Mouse (Mus musculus): ENCODE measurements around the gene Vps26a. TPM values are rescaled to one million over a fixed set of nuclear protein-coding genes. Genes with fewer than 3 reads are reported as not detected.

Vps26a gene
- polyA plus RNA-seq, 1 experiment from 2014 or later, result 81.2 TPM

GRCm38 (mm10) chr10:62449364-62450279, 37.0 kb downstream of the Vps26a start, which contains the start of the genes 4930507D05Rik and Supv3l1:
4930507D05Rik (plus strand) TSS chr10:62449489.
Supv3l1 (minus strand) TSS chr10:62449738.
- no peaks in the 10 kb centered on the region for H3K27me3 ChIP-seq (replicated peaks; ENCODE audit: control insufficient read depth, insufficient read depth, low read length)
- peaks cover 10% of the 10 kb centered on the region for H3K4me1 ChIP-seq (replicated peaks; ENCODE audit: control insufficient read depth, insufficient read depth, low read length)
- peak within 1 kb of the TSS; percentile 92 for H3K27ac ChIP-seq (ENCODE audit: low read depth)
- under 1% methylated on average over 73 of the region's 73 CpGs for WGBS
- H3K9me3 ChIP-seq (ENCODE audit: control insufficient read depth, low read length), result no peaks in the 10 kb centered on the region
- ATAC-seq (replicated peaks; ENCODE audit: low FRiP score, low TSS enrichment, low read depth) (peak; percentile 93), DNase-seq (ENCODE audit: low spot score) (peak; percentile 99)
- H3K36me3 ChIP-seq (ENCODE audit: control insufficient read depth, insufficient read depth, low read length), result peaks cover 32% of the 10 kb centered on the region
- H3K4me3 ChIP-seq (ENCODE audit: low read depth, low read length), result peak within 1 kb of the TSS; percentile 94
- H3K4me2 ChIP-seq (ENCODE audit: low read length), result peak within 1 kb of the TSS; percentile 63
- H3K9ac ChIP-seq (ENCODE audit: low read length), result peak within 1 kb of the TSS; percentile 88

DNA sequence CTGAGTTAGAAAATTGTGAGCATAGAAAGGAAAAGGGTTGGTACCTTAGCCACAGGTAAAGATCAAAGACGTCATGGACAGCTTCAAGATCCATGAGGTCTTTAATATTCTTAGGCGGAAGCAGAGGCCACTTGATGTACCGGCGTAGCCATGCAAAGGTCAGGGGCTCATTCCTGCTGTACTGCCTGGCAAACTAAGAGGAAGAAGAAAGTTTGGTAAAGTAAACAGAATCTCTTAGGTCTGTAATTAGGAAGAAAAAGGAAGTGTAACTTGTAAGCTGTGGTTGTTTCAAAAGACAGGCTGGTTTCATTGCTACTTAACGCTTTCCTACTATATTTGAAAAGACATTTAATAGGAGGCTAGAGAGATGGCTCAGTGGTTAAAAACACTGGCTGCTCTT, 56.2 kb downstream of the Vps26a start:
- Histone ChIP-seq H3K4me3 (ENCODE audit: low read depth, low read length) (no peak overlapping the region), H3K9ac (ENCODE audit: low read length) (no peak overlapping the region), H3K36me3 (ENCODE audit: control insufficient read depth, insufficient read depth, low read length) (peaks cover 76% of the 10 kb centered on the region), H3K9me3 (ENCODE audit: control insufficient read depth, low read length) (no peaks in the 10 kb centered on the region), H3K4me1 (replicated peaks; ENCODE audit: control insufficient read depth, insufficient read depth, low read length) (peaks cover 7% of the 10 kb centered on the region), H3K4me2 (ENCODE audit: low read length) (no peak overlapping the region), H3K27me3 (replicated peaks; ENCODE audit: control insufficient read depth, insufficient read depth, low read length) (no peaks in the 10 kb centered on the region), H3K27ac (ENCODE audit: low read depth) (no peak overlapping the region)
- no peak for DNase-seq (ENCODE audit: low spot score)
- no peak for ATAC-seq (replicated peaks; ENCODE audit: low FRiP score, low TSS enrichment, low read depth)
- WGBS, result 91% methylated on average over 5 of the region's 5 CpGs

DNA sequence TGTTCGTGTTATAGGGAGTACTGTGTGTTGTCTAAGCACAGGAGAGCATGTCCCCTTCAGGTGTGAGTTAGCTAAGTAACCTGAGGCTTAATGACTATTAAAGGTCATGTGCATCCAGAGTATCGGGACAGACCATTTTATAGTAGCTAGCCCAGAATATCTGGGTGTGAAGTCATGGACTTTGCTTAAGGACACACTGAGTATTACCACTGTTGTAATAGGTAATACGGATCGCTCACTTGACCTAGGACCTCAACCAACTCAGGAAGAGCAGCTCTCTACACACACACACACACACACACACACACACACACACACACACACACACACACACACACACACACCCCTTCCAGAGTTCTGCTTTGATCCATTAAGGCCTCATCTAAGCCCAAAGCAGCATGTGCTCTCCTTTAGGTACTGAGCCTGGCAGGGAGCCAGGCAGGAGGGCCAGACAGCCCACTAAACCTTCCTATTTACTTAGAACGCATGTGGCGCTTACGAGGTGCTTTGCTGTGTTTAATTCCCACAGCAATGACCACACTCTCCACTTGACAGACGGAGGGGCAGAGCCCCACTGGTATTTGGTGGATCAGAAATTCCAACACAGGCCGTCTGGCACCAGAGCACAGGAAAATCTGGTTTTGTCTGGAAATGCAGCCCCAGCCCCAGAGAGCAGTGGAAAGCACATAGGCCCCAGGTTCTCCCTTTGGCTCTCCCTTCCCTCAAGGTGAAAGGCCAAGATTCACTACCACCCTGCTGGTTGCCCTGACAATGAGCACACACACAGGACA, 61.3 kb downstream of the Vps26a start:
- Histone ChIP-seq H3K9me3 (ENCODE audit: control insufficient read depth, low read length) (no peaks in the 10 kb centered on the region), H3K9ac (ENCODE audit: low read length) (no peak overlapping the region), H3K4me3 (ENCODE audit: low read depth, low read length) (no peak overlapping the region), H3K4me1 (replicated peaks; ENCODE audit: control insufficient read depth, insufficient read depth, low read length) (peaks cover 9% of the 10 kb centered on the region), H3K4me2 (ENCODE audit: low read length) (no peak overlapping the region), H3K36me3 (ENCODE audit: control insufficient read depth, insufficient read depth, low read length) (peaks cover 26% of the 10 kb centered on the region), H3K27ac (ENCODE audit: low read depth) (peak overlapping the region; percentile 51; the same call in 1 of the 2 replicates), H3K27me3 (replicated peaks; ENCODE audit: control insufficient read depth, insufficient read depth, low read length) (no peaks in the 10 kb centered on the region)
- no peak for ATAC-seq (replicated peaks; ENCODE audit: low FRiP score, low TSS enrichment, low read depth)
- 32% methylated on average over 9 of the region's 9 CpGs for WGBS
- DNase-seq (ENCODE audit: low spot score), result no peak

DNA sequence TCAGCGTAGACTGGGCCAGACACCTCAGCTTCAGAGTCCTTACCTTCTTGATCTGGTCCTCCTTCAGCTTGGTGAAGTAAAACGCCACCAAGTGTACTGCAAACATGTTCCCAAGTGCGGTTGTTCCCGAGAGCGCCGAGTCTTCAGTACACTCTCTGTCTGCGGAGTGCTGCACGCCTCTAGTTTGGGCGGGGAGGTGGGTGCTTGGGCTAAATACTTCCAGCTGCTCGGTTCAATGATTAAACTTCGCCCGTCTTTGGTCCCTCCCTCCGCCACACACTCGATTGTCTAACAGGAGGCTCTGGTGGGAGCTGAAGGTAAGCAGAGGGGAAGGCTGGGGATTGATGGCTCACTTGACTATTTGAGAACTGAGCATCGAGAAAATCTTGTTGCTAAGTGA, 64.3 kb downstream of the Vps26a start, which contains the start of gene Hkdc1:
Gene Hkdc1, minus strand, starts transcription at position 237 of the 400 bp plus-strand sequence.
- Histone ChIP-seq H3K4me1 (replicated peaks; ENCODE audit: control insufficient read depth, insufficient read depth, low read length) (peaks cover 9% of the 10 kb centered on the region), H3K27ac (ENCODE audit: low read depth) (no peak within 1 kb of the TSS), H3K9ac (ENCODE audit: low read length) (no peak within 1 kb of the TSS), H3K27me3 (replicated peaks; ENCODE audit: control insufficient read depth, insufficient read depth, low read length) (no peaks in the 10 kb centered on the region), H3K9me3 (ENCODE audit: control insufficient read depth, low read length) (no peaks in the 10 kb centered on the region), H3K4me2 (ENCODE audit: low read length) (peak within 1 kb of the TSS; percentile 28; the same call in 1 of the 2 replicates), H3K36me3 (ENCODE audit: control insufficient read depth, insufficient read depth, low read length) (no peaks in the 10 kb centered on the region), H3K4me3 (ENCODE audit: low read depth, low read length) (no peak within 1 kb of the TSS)
- peak; percentile 70 for DNase-seq (ENCODE audit: low spot score)
- 36% methylated on average over 15 of the region's 15 CpGs for WGBS
- peak; percentile 63; the same call in 1 of the 2 replicates for ATAC-seq (replicated peaks; ENCODE audit: low FRiP score, low TSS enrichment, low read depth)

DNA sequence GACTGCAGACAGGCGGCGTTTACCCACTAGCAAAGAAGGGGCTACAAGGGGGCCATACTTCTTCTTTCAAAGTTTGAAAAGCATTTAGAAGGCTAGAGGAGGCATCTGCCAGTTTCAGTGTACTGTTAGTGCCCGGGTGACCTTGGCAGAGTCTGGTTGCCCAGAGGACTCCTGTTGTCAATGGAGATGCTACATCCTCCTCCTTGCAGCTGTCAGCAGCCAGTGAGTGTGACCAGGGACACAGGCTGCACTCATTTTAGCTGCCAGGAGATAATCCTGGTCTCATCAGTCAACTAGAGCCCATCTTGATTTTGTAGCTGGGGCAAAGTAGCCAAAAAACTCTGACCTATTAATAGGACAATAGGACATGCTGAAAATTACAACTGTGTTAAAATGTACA, 65.5 kb downstream of the Vps26a start:
- Histone ChIP-seq H3K4me2 (ENCODE audit: low read length) (no peak overlapping the region), H3K27me3 (replicated peaks; ENCODE audit: control insufficient read depth, insufficient read depth, low read length) (no peaks in the 10 kb centered on the region), H3K36me3 (ENCODE audit: control insufficient read depth, insufficient read depth, low read length) (no peaks in the 10 kb centered on the region), H3K27ac (ENCODE audit: low read depth) (peak overlapping the region; percentile 22; the same call in 1 of the 2 replicates), H3K4me3 (ENCODE audit: low read depth, low read length) (no peak overlapping the region), H3K9me3 (ENCODE audit: control insufficient read depth, low read length) (no peaks in the 10 kb centered on the region), H3K4me1 (replicated peaks; ENCODE audit: control insufficient read depth, insufficient read depth, low read length) (peaks cover 9% of the 10 kb centered on the region), H3K9ac (ENCODE audit: low read length) (no peak overlapping the region)
- DNase-seq (ENCODE audit: low spot score) (no peak), ATAC-seq (replicated peaks; ENCODE audit: low FRiP score, low TSS enrichment, low read depth) (no peak)
- WGBS, result 79% methylated on average over 3 of the region's 3 CpGs

DNA sequence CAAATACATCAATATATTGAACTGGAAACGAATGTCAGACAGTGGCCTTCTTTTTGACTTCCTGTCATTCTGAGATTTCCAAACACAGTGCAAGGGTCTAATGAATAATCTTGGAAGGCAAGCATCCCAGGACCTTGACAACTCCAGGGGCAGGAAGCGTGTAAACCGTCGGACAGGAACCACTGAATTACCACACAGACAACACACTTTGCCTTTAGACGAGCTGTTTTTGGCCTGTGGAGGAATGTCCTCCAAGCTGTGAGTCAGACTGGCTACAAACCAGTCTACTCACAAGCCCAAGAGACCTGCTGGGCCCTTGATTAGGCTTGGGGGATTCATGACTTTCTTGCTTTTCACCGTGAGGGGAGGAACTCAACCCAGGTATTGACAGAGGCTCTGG, 66.2 kb downstream of the Vps26a start:
- no peaks in the 10 kb centered on the region for H3K27me3 ChIP-seq (replicated peaks; ENCODE audit: control insufficient read depth, insufficient read depth, low read length)
- H3K4me2 ChIP-seq (ENCODE audit: low read length), result no peak overlapping the region; the same call in 1 of the 2 replicates
- 54% methylated on average over 6 of the region's 6 CpGs for WGBS
- H3K36me3 ChIP-seq (ENCODE audit: control insufficient read depth, insufficient read depth, low read length), result no peaks in the 10 kb centered on the region
- H3K9me3 ChIP-seq (ENCODE audit: control insufficient read depth, low read length), result no peaks in the 10 kb centered on the region
- ATAC-seq (replicated peaks; ENCODE audit: low FRiP score, low TSS enrichment, low read depth) (no peak), DNase-seq (ENCODE audit: low spot score) (no peak)
- peaks cover 2% of the 10 kb centered on the region; the same call in 1 of the 2 replicates for H3K4me1 ChIP-seq (replicated peaks; ENCODE audit: control insufficient read depth, insufficient read depth, low read length)
- H3K9ac ChIP-seq (ENCODE audit: low read length), result no peak overlapping the region
- H3K27ac ChIP-seq (ENCODE audit: low read depth), result peak overlapping the region; percentile 22; the same call in 1 of the 2 replicates
- H3K4me3 ChIP-seq (ENCODE audit: low read depth, low read length), result no peak overlapping the region

- H3K4me1 ChIP-seq (replicated peaks; ENCODE audit: control insufficient read depth, insufficient read depth, low read length), result no peaks in the 10 kb centered on the region
- no peak overlapping the region for H3K4me3 ChIP-seq (ENCODE audit: low read depth, low read length)
- ATAC-seq (replicated peaks; ENCODE audit: low FRiP score, low TSS enrichment, low read depth), result no peak
- no peaks in the 10 kb centered on the region for H3K36me3 ChIP-seq (ENCODE audit: control insufficient read depth, insufficient read depth, low read length)
- no peaks in the 10 kb centered on the region for H3K27me3 ChIP-seq (replicated peaks; ENCODE audit: control insufficient read depth, insufficient read depth, low read length)
- H3K9ac ChIP-seq (ENCODE audit: low read length), result no peak overlapping the region
- 73% methylated on average over 5 of the region's 5 CpGs for WGBS
- no peak overlapping the region for H3K4me2 ChIP-seq (ENCODE audit: low read length)
- no peaks in the 10 kb centered on the region for H3K9me3 ChIP-seq (ENCODE audit: control insufficient read depth, low read length)
- no peak overlapping the region for H3K27ac ChIP-seq (ENCODE audit: low read depth)
- no peak for DNase-seq (ENCODE audit: low spot score)
These were observed 67.2 kb downstream of the Vps26a start for GRCm38 (mm10) chr10:62419422-62419821.

DNA sequence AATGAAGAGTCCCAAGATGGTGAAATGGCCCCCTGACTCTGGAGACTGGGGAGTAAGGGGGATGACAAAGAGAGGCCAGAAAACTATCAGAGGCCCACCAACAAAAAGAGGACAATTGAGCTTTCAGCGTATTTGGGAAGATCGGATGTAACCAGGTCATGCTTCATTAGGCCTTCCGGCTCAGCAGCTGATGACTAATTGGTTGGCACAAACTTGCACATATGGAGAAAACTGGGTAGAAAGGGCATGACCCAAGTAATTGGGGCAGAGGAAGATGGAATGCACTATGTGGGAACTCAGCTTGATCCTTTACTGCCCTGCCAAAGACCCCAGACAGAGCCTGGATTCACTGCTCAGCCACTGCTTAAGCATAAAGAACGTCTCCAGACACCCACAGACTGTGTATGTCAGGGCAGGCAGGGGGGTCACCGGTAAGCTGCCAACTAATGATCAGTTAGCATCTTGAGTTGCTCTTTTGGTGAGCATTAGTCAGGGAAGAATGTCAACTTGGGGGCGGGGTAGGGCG, 67.7 kb downstream of the Vps26a start:
- 75% methylated on average over 7 of the region's 7 CpGs for WGBS
- Histone ChIP-seq H3K4me1 (replicated peaks; ENCODE audit: control insufficient read depth, insufficient read depth, low read length) (no peaks in the 10 kb centered on the region), H3K27me3 (replicated peaks; ENCODE audit: control insufficient read depth, insufficient read depth, low read length) (no peaks in the 10 kb centered on the region), H3K4me3 (ENCODE audit: low read depth, low read length) (no peak overlapping the region), H3K9me3 (ENCODE audit: control insufficient read depth, low read length) (no peaks in the 10 kb centered on the region), H3K4me2 (ENCODE audit: low read length) (no peak overlapping the region), H3K36me3 (ENCODE audit: control insufficient read depth, insufficient read depth, low read length) (no peaks in the 10 kb centered on the region), H3K9ac (ENCODE audit: low read length) (no peak overlapping the region), H3K27ac (ENCODE audit: low read depth) (no peak overlapping the region)
- no peak for ATAC-seq (replicated peaks; ENCODE audit: low FRiP score, low TSS enrichment, low read depth)
- DNase-seq (ENCODE audit: low spot score), result no peak

Measured in intestine, embryonic 14.5 days (tissue).